ENCODE assay signal across 16 mouse cellular contexts in genomic region chr14:110238800-110239199, GRCm38 (mm10).
"Had no signal": no experiment of that assay in that cellular context is flagged by ENCODE, and none has a peak within 500 bp of the region (broad histone marks: within the 10 kb centered on the region; RNA-seq: fewer than 3 reads in every experiment).

No protein-coding gene starts in this region.

- H3K27ac ChIP-seq: layer of hippocampus, adult 2 months; limb, embryonic 12.5 days; liver, embryonic 13.5 days; lung, embryonic 15.5 days; macrophage had no signal

- H3K9me3 ChIP-seq: limb, embryonic 12.5 days; liver, embryonic 13.5 days; lung, embryonic 15.5 days had no signal

- DNase-seq: kidney, adult 18-20 months; kidney, postnatal 10 days; kidney, postnatal 4 days; liver; liver, embryonic 13.5 days; liver, postnatal 0 days; lung, postnatal 14 days; midbrain, embryonic 14.5 days; right cerebral cortex, postnatal 14 days; thymus, postnatal 14 days had no signal

- H3K4me2 ChIP-seq: limb, embryonic 12.5 days; liver, embryonic 13.5 days; lung, embryonic 15.5 days had no signal

- H3K36me3 ChIP-seq: limb, embryonic 12.5 days; liver, embryonic 13.5 days; lung, embryonic 15.5 days had no signal

- H3K9ac ChIP-seq: limb, embryonic 12.5 days; liver, embryonic 13.5 days; liver, postnatal 0 days; lung, embryonic 15.5 days had no signal

- H3K4me1 ChIP-seq: limb, embryonic 12.5 days; liver, embryonic 13.5 days; lung, embryonic 15.5 days; megakaryocyte, embryonic 14.5 days had no signal

- ATAC-seq: liver, postnatal 0 days had no signal

- H3K4me3 ChIP-seq: layer of hippocampus, adult 2 months; limb, embryonic 12.5 days; liver, embryonic 13.5 days; lung, embryonic 15.5 days; megakaryocyte, embryonic 14.5 days; myocyte had no signal

- H3K27me3 ChIP-seq: limb, embryonic 12.5 days; liver, embryonic 13.5 days; lung, embryonic 15.5 days; megakaryocyte, embryonic 14.5 days had no signal
